Mouse (Mus musculus) neural tube, embryonic 13.5 days (tissue): ENCODE data around the gene Col5a1. TPM values are rescaled to one million over a fixed set of nuclear protein-coding genes. Genes with fewer than 3 reads are reported as not detected.

Experiments used
- ATAC-seq: fragments of 200-750 bp; cut with Nextera tagmentation; 2 replicates; pipeline ENCODE4 v1.8.0; 2017; ENCODE audit warnings: low read depth, mild to moderate bottlenecking, moderate TSS enrichment, moderate library complexity
- H3K27ac ChIP-seq: fragments of 300-500 bp; sonication (generic); replicated peaks from 2 replicates; pipeline ENCODE4 v1.5.1; 2015; ENCODE audit warnings: moderate library complexity, mild to moderate bottlenecking, inconsistent platforms
- H3K27me3 ChIP-seq: fragments of 300-500 bp; sonication (generic); 2 replicates; pipeline ENCODE4 v1.6.1; 2015; ENCODE audit warnings: mild to moderate bottlenecking, inconsistent platforms
- H3K36me3 ChIP-seq: fragments of 300-500 bp; sonication (generic); 2 replicates; pipeline ENCODE4 v1.6.1; 2015; ENCODE audit warnings: mild to moderate bottlenecking, inconsistent platforms
- H3K4me1 ChIP-seq: fragments of 300-500 bp; sonication (generic); replicated peaks from 2 replicates; pipeline ENCODE4 v1.6.1; 2015; ENCODE audit warnings: inconsistent platforms
- H3K4me2 ChIP-seq: fragments of 300-500 bp; sonication (generic); 2 replicates; pipeline ENCODE4 v1.6.1; 2015; ENCODE audit warnings: inconsistent platforms, mild to moderate bottlenecking, moderate library complexity
- H3K4me3 ChIP-seq: fragments of 300-500 bp; sonication (generic); 2 replicates; pipeline ENCODE4 v1.5.1; 2015; ENCODE audit warnings: mild to moderate bottlenecking, inconsistent platforms
- H3K9ac ChIP-seq: fragments of 300-500 bp; sonication (generic); 2 replicates; pipeline ENCODE4 v1.6.1; 2015; ENCODE audit warnings: moderate library complexity, mild to moderate bottlenecking, inconsistent platforms
- H3K9me3 ChIP-seq: fragments of 300-500 bp; sonication (generic); 2 replicates; pipeline ENCODE4 v1.6.1; 2016; ENCODE audit warnings: inconsistent platforms
- WGBS: fragments of 180-500 bp; shearing (Covaris S2); methylation state at CpG from one replicate; pipeline ENCODE4 v1.1.7; 2015; 5-methylcytosine and 5-hydroxymethylcytosine counted together
- polyA plus RNA-seq: library from polyadenylated mRNA; unstranded; fragments of >200 nt; fragmentation: Nextera tagmentation; extraction: Ambion mirVana; gene quantifications from 2 replicates; pipeline ENCODE4 v1.2.1, GENCODE M21; 2015

The Col5a1 gene
- polyA plus RNA-seq, 1 experiment from 2014 or later = 25.8 TPM

DNA sequence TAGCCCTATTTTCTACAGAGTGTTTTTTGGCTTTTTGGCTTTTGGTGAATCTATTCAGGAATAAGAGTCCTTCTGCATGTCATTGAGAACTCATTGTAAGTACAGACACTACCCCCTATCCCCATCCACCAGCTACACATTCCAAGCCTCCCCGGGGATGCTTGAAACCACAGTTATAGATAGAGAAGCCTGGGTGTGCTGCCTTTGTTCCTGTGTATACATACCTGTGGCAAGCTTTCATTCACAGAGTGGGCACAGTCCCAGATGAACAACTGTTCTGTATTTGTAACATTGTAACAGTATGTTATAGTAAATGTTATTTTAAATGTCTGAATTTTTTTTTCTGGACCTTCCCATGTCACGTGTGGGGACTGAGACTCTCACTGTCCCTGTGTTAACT, 19.2 kb downstream of the Col5a1 start:
- no peak overlapping the region for H3K27ac ChIP-seq
- H3K36me3 ChIP-seq = no peaks in the 10 kb centered on the region
- ATAC-seq = no peak
- H3K4me3 ChIP-seq = no peak overlapping the region
- H3K27me3 ChIP-seq = no peaks in the 10 kb centered on the region
- H3K4me1 ChIP-seq = no peaks in the 10 kb centered on the region
- H3K9ac ChIP-seq = no peak overlapping the region
- H3K4me2 ChIP-seq = no peak overlapping the region
- no peaks in the 10 kb centered on the region for H3K9me3 ChIP-seq
- WGBS = 73% methylated on average over 2 of the region's 2 CpGs

DNA sequence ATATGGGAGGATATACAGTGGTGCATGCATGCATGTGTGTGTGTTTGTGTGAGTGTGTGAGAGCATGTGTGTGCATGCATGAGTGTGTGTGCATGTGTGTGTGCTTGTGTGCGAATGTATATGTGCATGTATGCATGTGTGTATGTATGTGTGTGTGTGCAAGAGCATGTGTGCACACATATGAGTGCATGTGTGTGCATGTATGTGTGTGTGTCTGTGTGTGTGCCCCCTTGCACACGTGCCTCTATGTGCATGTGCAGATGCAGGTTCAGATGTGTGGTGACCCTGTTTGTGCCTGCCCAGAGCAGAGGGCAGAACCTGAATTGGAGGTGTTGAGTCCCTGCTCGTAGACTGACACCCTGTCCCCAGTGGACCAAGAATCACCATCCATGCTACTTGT, 24.3 kb downstream of the Col5a1 start:
- H3K4me3 ChIP-seq = no peak overlapping the region
- H3K27me3 ChIP-seq = no peaks in the 10 kb centered on the region
- no peaks in the 10 kb centered on the region for H3K9me3 ChIP-seq
- H3K4me2 ChIP-seq = no peak overlapping the region
- ATAC-seq = no peak
- H3K9ac ChIP-seq = no peak overlapping the region
- WGBS = 93% methylated on average over 3 of the region's 3 CpGs
- no peak overlapping the region for H3K27ac ChIP-seq
- no peaks in the 10 kb centered on the region for H3K36me3 ChIP-seq
- no peaks in the 10 kb centered on the region for H3K4me1 ChIP-seq

DNA sequence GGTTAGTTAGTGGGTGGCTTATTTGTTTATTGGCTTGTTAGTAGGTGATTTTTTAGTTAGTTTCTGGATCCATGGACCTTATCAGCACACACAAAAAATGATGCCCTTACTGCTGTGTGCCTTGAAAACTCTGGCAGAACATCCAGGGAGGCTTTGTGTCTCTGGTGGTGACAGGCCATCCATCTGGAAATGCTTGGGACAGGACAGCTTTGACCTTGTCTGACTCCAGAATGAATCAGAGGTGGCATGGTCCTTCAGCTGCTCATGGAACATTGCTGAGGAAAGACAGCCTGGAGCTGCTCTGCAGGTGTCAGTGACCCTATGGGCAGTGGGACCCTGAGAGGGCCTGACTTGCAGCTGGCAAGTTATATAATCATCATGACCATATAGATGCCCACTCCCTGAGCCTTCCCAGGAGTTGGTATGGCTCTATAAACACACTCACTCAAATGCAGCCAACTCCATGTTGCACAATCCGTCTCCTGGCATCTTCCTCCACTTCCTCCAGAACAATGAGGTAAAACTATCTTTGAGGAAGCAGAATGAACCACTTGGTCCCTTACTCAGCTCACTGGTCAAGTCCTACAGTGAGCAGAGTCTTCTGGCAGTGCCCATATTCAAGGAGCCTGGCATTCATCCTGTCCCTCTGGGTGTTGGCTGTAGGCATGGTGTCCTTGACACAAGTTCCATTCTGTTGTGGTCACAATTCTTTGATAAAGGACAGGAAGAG, 26.5 kb downstream of the Col5a1 start:
- no peaks in the 10 kb centered on the region for H3K4me1 ChIP-seq
- H3K27me3 ChIP-seq = no peaks in the 10 kb centered on the region
- H3K27ac ChIP-seq = no peak overlapping the region
- WGBS = 79% methylated on average over 1 of the region's 1 CpGs
- H3K36me3 ChIP-seq = no peaks in the 10 kb centered on the region
- no peaks in the 10 kb centered on the region for H3K9me3 ChIP-seq
- no peak for ATAC-seq
- H3K4me2 ChIP-seq = no peak overlapping the region
- no peak overlapping the region for H3K4me3 ChIP-seq
- no peak overlapping the region for H3K9ac ChIP-seq

DNA sequence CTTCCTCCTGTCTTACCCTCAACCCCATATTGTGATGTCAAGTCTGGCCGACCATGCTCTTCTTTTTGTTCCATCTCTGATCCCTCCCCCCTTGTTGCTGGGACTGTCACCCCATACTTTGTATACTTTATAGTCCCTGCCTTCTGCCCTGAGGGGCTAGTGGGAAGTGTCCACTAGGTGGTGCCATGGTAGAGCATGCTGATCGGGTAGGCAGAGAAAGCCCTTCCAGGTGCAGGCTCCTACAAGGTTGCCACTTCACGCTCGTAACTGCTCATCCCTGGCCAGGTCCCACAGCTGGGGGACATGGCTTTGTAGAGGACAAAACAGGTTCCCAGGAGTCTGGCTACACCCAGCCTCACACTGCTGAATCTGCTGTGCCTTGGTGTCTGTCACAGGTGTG, 29.5 kb downstream of the Col5a1 start:
- Histone ChIP-seq H3K4me2 (no peak overlapping the region), H3K36me3 (no peaks in the 10 kb centered on the region), H3K27me3 (no peaks in the 10 kb centered on the region), H3K9ac (no peak overlapping the region), H3K4me1 (no peaks in the 10 kb centered on the region), H3K27ac (no peak overlapping the region), H3K4me3 (no peak overlapping the region), H3K9me3 (no peaks in the 10 kb centered on the region)
- no peak for ATAC-seq
- WGBS = 79% methylated on average over 4 of the region's 4 CpGs

DNA sequence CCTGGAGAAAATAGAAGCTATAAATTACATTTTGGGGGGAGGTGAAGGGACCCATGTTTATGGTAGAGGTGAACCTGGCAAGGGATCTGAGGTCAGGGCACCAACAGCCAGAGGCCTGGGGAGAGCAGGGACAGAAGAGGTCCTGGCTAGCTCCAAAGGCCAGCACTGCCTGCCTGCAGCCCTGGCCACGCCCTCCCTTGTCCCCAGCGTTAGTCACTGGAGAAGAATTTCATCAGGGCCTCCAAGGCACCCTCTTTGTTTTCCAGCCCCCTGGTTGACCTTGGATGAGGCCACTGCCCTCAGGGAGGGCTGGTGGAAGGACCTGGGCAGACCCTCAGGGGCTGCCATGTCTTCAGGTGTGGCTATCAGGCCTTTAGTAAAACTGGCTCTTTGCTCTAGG, 30.1 kb downstream of the Col5a1 start:
- Histone ChIP-seq H3K4me2 (no peak overlapping the region), H3K9ac (no peak overlapping the region), H3K4me1 (no peaks in the 10 kb centered on the region), H3K9me3 (no peaks in the 10 kb centered on the region), H3K27me3 (no peaks in the 10 kb centered on the region), H3K27ac (no peak overlapping the region), H3K36me3 (no peaks in the 10 kb centered on the region), H3K4me3 (no peak overlapping the region)
- 42% methylated on average over 2 of the region's 2 CpGs for WGBS
- ATAC-seq = no peak

DNA sequence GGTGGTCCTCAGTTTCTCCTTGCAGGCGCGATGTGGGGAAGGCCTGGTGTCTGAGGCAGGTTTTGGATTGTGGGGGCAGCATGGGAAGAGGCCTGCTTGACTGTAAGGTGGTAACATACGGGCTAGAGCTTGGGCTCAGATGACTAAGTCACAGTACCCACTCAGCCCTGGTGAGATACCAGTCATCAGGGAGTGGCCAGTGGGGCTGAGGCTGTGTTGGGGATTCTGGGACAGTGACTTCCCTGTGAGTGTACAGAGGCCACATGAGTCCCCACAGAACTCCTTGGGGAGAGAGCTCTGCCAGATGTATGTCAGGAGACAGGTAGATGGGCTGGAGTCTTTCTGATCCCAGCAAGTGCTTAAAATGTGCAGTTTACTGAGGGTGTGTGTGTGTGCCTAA, 31.0 kb downstream of the Col5a1 start:
- no peak overlapping the region for H3K27ac ChIP-seq
- no peak overlapping the region for H3K9ac ChIP-seq
- 92% methylated on average over 3 of the region's 3 CpGs for WGBS
- no peak overlapping the region for H3K4me3 ChIP-seq
- H3K4me2 ChIP-seq = no peak overlapping the region
- no peaks in the 10 kb centered on the region for H3K36me3 ChIP-seq
- no peaks in the 10 kb centered on the region for H3K9me3 ChIP-seq
- H3K4me1 ChIP-seq = no peaks in the 10 kb centered on the region
- no peaks in the 10 kb centered on the region for H3K27me3 ChIP-seq
- ATAC-seq = no peak

DNA sequence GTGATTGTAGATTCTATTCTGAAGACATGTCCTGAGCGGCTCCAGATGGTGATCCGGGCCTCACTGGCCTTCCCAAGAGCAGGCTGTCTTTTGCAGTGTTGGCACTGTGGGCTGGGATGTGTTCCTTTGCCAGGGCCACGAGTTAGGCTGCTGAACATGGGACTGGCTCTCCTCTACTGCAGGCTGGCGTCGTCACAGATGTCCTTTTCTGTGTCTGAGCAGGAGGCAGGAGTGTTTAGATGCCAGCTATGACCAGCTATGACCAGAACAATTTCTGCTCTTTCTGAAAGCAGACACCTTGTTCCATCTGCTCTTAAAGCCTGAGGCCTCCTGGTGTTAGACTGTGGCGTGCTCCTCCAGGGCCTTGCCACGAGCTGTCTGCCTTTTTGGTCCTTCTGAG, 31.9 kb downstream of the Col5a1 start:
- Histone ChIP-seq H3K36me3 (no peaks in the 10 kb centered on the region), H3K27me3 (no peaks in the 10 kb centered on the region), H3K9ac (no peak overlapping the region), H3K4me1 (no peaks in the 10 kb centered on the region), H3K27ac (no peak overlapping the region), H3K4me2 (no peak overlapping the region), H3K4me3 (no peak overlapping the region), H3K9me3 (no peaks in the 10 kb centered on the region)
- 73% methylated on average over 7 of the region's 7 CpGs for WGBS
- no peak for ATAC-seq

DNA sequence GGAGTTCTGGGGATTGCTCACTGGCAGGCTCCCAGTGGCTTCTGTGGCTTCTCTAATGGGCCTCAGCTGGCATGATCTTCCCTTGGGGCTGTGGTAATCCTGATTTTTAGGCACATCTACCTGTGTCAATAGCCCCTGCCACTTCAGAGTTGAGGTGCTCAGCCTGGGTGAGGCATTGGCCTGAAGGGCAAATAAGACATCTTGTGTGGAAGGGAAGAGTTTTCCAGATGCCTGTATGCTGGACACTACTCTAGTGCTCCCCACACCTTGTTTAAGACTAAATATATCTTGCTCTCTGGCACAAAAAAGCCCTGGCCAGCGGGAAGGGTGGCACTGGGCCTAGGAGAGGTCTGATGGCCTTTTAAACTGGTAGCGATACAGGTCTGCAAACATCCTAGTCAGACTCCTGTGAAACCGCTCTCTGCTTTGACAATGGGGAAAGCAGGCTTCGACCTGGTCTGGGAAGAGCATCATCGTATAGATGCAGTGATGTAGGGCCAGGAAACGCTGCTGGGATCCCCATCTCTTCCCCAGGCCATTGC, 33.2 kb downstream of the Col5a1 start:
- Histone ChIP-seq H3K4me1 (no peaks in the 10 kb centered on the region), H3K9me3 (no peaks in the 10 kb centered on the region), H3K4me2 (no peak overlapping the region), H3K4me3 (no peak overlapping the region), H3K9ac (no peak overlapping the region), H3K27ac (no peak overlapping the region), H3K27me3 (no peaks in the 10 kb centered on the region), H3K36me3 (no peaks in the 10 kb centered on the region)
- WGBS = 85% methylated on average over 6 of the region's 6 CpGs
- ATAC-seq = no peak

DNA sequence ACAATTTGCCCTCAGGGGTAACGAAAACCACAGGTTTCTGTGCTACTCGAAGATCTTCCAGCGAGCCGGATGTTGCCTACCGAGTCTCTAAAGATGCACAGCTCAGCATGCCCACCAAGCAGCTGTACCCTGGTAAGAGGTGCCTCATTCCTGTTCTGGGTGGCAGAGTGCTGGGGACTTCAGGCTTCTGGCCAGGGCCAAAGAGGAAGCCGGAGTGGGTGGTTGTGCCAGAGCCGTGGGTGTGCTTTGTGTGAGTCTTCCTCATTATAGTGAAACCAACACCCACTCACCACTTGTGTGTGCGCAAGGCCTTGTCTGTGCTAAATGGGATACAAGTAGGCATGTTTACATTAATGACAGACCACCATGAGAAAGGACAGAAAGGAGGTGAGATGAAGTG, 35.8 kb downstream of the Col5a1 start:
- Histone ChIP-seq H3K27ac (no peak overlapping the region), H3K27me3 (no peaks in the 10 kb centered on the region), H3K4me2 (no peak overlapping the region), H3K4me3 (no peak overlapping the region), H3K4me1 (no peaks in the 10 kb centered on the region), H3K36me3 (no peaks in the 10 kb centered on the region), H3K9ac (no peak overlapping the region), H3K9me3 (no peaks in the 10 kb centered on the region)
- 92% methylated on average over 8 of the region's 8 CpGs for WGBS
- ATAC-seq = no peak

DNA sequence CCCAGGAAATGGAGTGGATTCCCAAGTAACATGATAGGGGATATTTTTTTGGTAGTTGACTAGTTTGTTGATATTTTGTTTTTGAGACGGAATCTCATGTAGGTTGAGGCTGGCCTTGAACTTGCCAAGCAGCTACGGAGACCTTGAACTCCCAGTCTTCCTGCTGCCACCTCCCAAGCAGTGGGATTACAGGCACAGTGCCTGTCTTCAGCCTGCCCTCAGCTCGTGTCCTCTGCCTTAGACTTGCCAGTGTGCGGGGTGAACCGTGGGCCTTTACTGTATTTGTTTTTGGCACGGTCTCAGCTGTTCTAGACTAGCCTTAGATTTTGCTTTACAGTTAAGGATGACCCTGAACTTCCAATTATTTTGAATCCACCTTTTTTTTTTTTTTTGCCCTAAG, 37.5 kb downstream of the Col5a1 start:
- Histone ChIP-seq H3K36me3 (no peaks in the 10 kb centered on the region), H3K27me3 (no peaks in the 10 kb centered on the region), H3K4me2 (no peak overlapping the region), H3K9ac (no peak overlapping the region), H3K4me3 (no peak overlapping the region), H3K9me3 (no peaks in the 10 kb centered on the region), H3K4me1 (no peaks in the 10 kb centered on the region), H3K27ac (no peak overlapping the region)
- 88% methylated on average over 6 of the region's 6 CpGs for WGBS
- no peak for ATAC-seq

DNA sequence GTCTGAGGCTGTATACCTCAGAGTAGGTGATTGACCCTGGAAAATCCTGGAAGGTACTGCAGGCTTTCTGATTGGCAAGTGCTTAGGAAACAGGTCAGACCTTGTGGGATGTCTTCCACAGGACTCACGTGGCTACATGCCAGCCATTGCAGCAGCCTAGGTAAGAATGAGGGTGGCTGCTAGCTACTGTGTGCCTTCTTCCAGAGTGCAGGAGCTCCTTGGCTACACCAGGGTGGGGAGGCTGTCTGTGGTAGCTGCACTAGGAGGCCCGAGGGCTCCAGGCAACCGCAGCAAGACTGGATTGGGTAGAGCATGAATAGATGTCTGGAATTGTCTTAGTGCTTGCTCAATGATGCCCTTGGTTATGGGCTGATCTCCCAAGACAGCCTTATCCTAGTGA, 38.2 kb downstream of the Col5a1 start:
- Histone ChIP-seq H3K9me3 (no peaks in the 10 kb centered on the region), H3K4me1 (no peaks in the 10 kb centered on the region), H3K4me3 (no peak overlapping the region), H3K27me3 (no peaks in the 10 kb centered on the region), H3K36me3 (no peaks in the 10 kb centered on the region), H3K9ac (no peak overlapping the region), H3K4me2 (no peak overlapping the region), H3K27ac (no peak overlapping the region)
- no peak for ATAC-seq
- 95% methylated on average over 3 of the region's 3 CpGs for WGBS

DNA sequence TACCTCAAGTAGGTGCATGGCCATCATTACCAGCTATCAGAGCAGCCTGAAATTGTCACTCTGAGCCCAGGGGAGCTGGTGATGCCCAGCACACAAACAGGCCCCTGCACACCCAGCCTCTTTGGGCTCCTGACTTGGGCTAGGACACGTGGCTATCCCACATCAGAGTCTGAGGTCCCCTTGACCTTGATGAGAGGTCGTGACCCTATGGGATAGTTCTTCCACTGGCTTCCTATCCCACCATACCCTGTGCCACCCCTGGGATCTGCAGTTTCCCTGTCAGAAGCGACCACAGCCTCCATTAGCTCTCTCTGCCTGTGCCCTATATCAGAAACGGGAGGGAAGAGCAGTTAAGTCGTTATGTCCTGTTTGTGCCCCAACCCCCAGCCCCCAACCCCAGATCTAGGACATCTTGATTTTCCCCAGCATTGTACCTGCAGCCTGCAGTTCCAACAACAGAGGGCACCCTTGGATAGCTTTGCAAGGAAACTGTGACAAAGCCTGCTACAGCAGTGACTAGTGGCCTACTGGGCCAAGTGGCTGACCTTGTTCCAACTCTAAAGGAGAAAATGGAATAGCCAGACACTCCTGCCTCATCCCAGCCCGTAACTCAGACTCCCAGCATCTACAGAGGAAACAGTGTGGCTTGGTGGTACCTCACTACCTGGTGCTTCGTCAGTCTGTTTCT, 40.4 kb downstream of the Col5a1 start:
- ATAC-seq = peak; percentile 61; the same call in 1 of the 2 replicates
- H3K4me2 ChIP-seq = no peak overlapping the region
- no peaks in the 10 kb centered on the region for H3K36me3 ChIP-seq
- no peaks in the 10 kb centered on the region for H3K27me3 ChIP-seq
- H3K4me1 ChIP-seq = no peaks in the 10 kb centered on the region
- 45% methylated on average over 7 of the region's 7 CpGs for WGBS
- H3K9me3 ChIP-seq = no peaks in the 10 kb centered on the region
- H3K27ac ChIP-seq = no peak overlapping the region
- H3K4me3 ChIP-seq = no peak overlapping the region
- no peak overlapping the region for H3K9ac ChIP-seq
